Mouse (Mus musculus): ENCODE data around the gene Hopx.

GRCm38 (mm10) chr5:77089901-77090300, 25.0 kb downstream of the Hopx start:
- TF ChIP-seq GATA1 (IDR thresholded peaks at IDR 0.05; ENCODE audit: low read length) = no peak
- no peak for TF ChIP-seq TAL1 (IDR thresholded peaks at IDR 0.05; ENCODE audit: low read length)
